Mouse (Mus musculus) stomach, postnatal 0 days (tissue): ENCODE results near the gene Cc2d2a.

Source experiments
- CTCF ChIP-seq: IDR thresholded peaks from 2 replicates; pipeline ENCODE4 v1.5.1; 2016; ENCODE audit warnings: antibody characterized with exemption, low read depth, mild to moderate bottlenecking, moderate library complexity
- EP300 ChIP-seq: optimal IDR thresholded peaks from 2 replicates; pipeline ENCODE3; 2016; ENCODE audit warnings: antibody characterized with exemption

DNA sequence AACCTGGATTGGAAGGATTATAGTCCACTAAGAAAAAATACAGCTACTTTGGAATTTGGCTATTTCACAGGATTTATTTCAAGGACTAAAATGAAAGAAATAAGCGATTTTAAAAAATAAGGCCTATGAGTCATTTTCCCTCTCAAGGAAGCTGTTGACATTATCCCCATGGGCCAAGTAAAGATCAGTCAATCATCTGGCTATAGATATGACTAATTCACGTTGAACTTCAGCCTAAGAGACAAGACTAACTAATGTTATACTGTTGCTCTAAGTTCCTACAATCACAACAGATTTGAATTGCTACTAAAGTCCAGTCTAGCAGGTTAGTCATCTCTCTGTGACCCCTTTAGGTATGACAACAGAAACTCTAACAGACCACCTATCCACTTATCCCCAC is 121.8 kb downstream of the Cc2d2a start:
- TF ChIP-seq CTCF (no peak), EP300 (no peak)
